Mouse (Mus musculus) MEL (cell line): ENCODE data around the gene Rxra. TPM values are rescaled to one million over a fixed set of nuclear protein-coding genes. Genes with fewer than 3 reads are reported as not detected.

Experiments used
- DNase-seq: peaks from one replicate; pipeline ENCODE4 v3.0.0; 2011; ENCODE audit warnings: low read depth, low spot score
- H3K27ac ChIP-seq: 2 replicates; pipeline ENCODE4 v1.5.1; 2012; ENCODE audit warnings: low read depth, mild to moderate bottlenecking, control low read depth, low read length, moderate library complexity; ENCODE audit not compliant: control insufficient read depth
- H3K27me3 ChIP-seq, 2 experiments: fragments of 150-350 bp in 1 of 2; sonication (generic) in 1 of 2; 2 replicates each; pipeline ENCODE4 v1.6.1; 2012; ENCODE audit warnings: low read length in 2 of 2, mild to moderate bottlenecking in 2 of 2, improper control_type of control experiment in 1 of 2, moderate library complexity in 1 of 2; ENCODE audit not compliant: insufficient read depth in 2 of 2, control insufficient read depth in 1 of 2
- H3K36me3 ChIP-seq, 2 experiments: 2 replicates each; pipeline ENCODE4 v1.6.1; 2012 to 2014; ENCODE audit warnings: low read length in 2 of 2, improper control_type of control experiment in 1 of 2, inconsistent platforms in 1 of 2, mild to moderate bottlenecking in 1 of 2; ENCODE audit not compliant: insufficient read depth in 2 of 2, control insufficient read depth in 1 of 2
- H3K4me1 ChIP-seq, 2 experiments: fragments of 150-350 bp in 1 of 2; sonication (generic) in 1 of 2; 2 replicates each; pipeline ENCODE4 v1.6.1; 2012; ENCODE audit warnings: low read length in 2 of 2, improper control_type of control experiment in 1 of 2, mild to moderate bottlenecking in 1 of 2; ENCODE audit not compliant: insufficient read depth in 2 of 2, control insufficient read depth in 1 of 2
- H3K4me3 ChIP-seq, 2 experiments: fragments of 150-350 bp in 1 of 2; sonication (generic) in 1 of 2; 2 replicates each; pipeline ENCODE4 v1.5.1; 2012; ENCODE audit warnings: low read depth in 2 of 2, low read length in 2 of 2, mild to moderate bottlenecking in 2 of 2, moderate library complexity in 2 of 2, control low read depth in 1 of 2, improper control_type of control experiment in 1 of 2; ENCODE audit not compliant: control insufficient read depth in 1 of 2, insufficient read depth in 1 of 2
- H3K79me2 ChIP-seq: 2 replicates; pipeline ENCODE4 v1.6.1; 2012; ENCODE audit warnings: mild to moderate bottlenecking, low read length, moderate library complexity; ENCODE audit not compliant: control insufficient read depth, poor library complexity, insufficient read depth
- H3K9ac ChIP-seq: 2 replicates; pipeline ENCODE4 v1.6.1; 2012; ENCODE audit warnings: low read depth, mild to moderate bottlenecking, control low read depth, low read length, moderate library complexity; ENCODE audit not compliant: control insufficient read depth, poor library complexity, severe bottlenecking
- H3K9me3 ChIP-seq: fragments of 150-350 bp; sonication (generic); replicated peaks from 2 replicates; pipeline ENCODE4 v1.6.1; 2012; ENCODE audit warnings: mild to moderate bottlenecking, low read length, improper control_type of control experiment, moderate library complexity; ENCODE audit not compliant: insufficient read depth
- BHLHE40 ChIP-seq: IDR thresholded peaks from 2 replicates; pipeline ENCODE4 v1.6.1; 2012; ENCODE audit warnings: low read depth, mild to moderate bottlenecking, inconsistent platforms, low read length, improper control_type of control experiment, borderline replicate concordance
- CHD1 ChIP-seq: IDR thresholded peaks from 2 replicates; pipeline ENCODE4 v1.6.1; 2012; ENCODE audit warnings: low read depth, mild to moderate bottlenecking, inconsistent platforms, low read length, improper control_type of control experiment
- CHD2 ChIP-seq: IDR thresholded peaks from 2 replicates; pipeline ENCODE4 v1.6.1; 2011; ENCODE audit warnings: low read length, improper control_type of control experiment
- ELF1 ChIP-seq: IDR thresholded peaks from 2 replicates; pipeline ENCODE4 v1.6.1; 2014; ENCODE audit warnings: low read depth, mild to moderate bottlenecking, inconsistent platforms, low read length, improper control_type of control experiment, moderate library complexity
- EP300 ChIP-seq, 2 experiments: IDR thresholded peaks; 2 replicates each; pipeline ENCODE4 v1.6.1; 2011; ENCODE audit warnings: improper control_type of control experiment in 2 of 2, low read length in 2 of 2, low read depth in 1 of 2, mild to moderate bottlenecking in 1 of 2
- ETS1 ChIP-seq: IDR thresholded peaks from 2 replicates; pipeline ENCODE4 v1.6.1; 2012; ENCODE audit warnings: low read depth, mild to moderate bottlenecking, inconsistent platforms, low read length, improper control_type of control experiment, moderate library complexity
- GABPA ChIP-seq: IDR thresholded peaks from 2 replicates; pipeline ENCODE4 v1.6.1; 2012; ENCODE audit warnings: low read depth, mild to moderate bottlenecking, inconsistent platforms, low read length, improper control_type of control experiment, moderate library complexity
- HCFC1 ChIP-seq: IDR thresholded peaks from 2 replicates; pipeline ENCODE4 v1.6.1; 2012; ENCODE audit warnings: low read depth, mild to moderate bottlenecking, inconsistent platforms, low read length, improper control_type of control experiment, moderate library complexity
- JUND ChIP-seq: IDR thresholded peaks from 2 replicates; pipeline ENCODE4 v1.6.1; 2011; ENCODE audit warnings: low read depth, mild to moderate bottlenecking, improper control_type of control experiment, low read length
- KAT2A ChIP-seq: conservative IDR thresholded peaks from 2 replicates; pipeline ENCODE4 v1.6.1; 2012; ENCODE audit warnings: low read depth, low read length, improper control_type of control experiment, inconsistent platforms
- MAFK ChIP-seq: IDR thresholded peaks from 2 replicates; pipeline ENCODE4 v1.6.1; 2011; ENCODE audit warnings: low read depth, mild to moderate bottlenecking, low read length, improper control_type of control experiment, borderline replicate concordance
- MAX ChIP-seq: IDR thresholded peaks from 2 replicates; pipeline ENCODE4 v1.6.1; 2011; ENCODE audit warnings: low read length, improper control_type of control experiment
- MAZ ChIP-seq: IDR thresholded peaks from 2 replicates; pipeline ENCODE4 v1.6.1; 2012; ENCODE audit warnings: low read depth, mild to moderate bottlenecking, inconsistent platforms, low read length, improper control_type of control experiment
- MEF2A ChIP-seq: IDR thresholded peaks from 2 replicates; pipeline ENCODE4 v1.6.1; 2014; ENCODE audit warnings: low read depth, mild to moderate bottlenecking, inconsistent platforms, low read length, improper control_type of control experiment; ENCODE audit not compliant: poor library complexity, insufficient replicate concordance, severe bottlenecking; ENCODE audit errors: extremely low read depth
- MYB ChIP-seq: IDR thresholded peaks from 2 replicates; pipeline ENCODE4 v1.6.1; 2011; ENCODE audit warnings: mild to moderate bottlenecking, low read depth, low read length, improper control_type of control experiment
- MYC ChIP-seq: IDR thresholded peaks from 2 replicates; pipeline ENCODE4 v1.6.1; 2011; ENCODE audit warnings: low read depth, mild to moderate bottlenecking, low read length, improper control_type of control experiment, moderate library complexity
- POLR2A ChIP-seq, 2 experiments: IDR thresholded peaks; 2 replicates each; pipeline ENCODE4 v1.6.1; 2011 to 2012; ENCODE audit warnings: low read length in 2 of 2, mild to moderate bottlenecking in 2 of 2, control low read depth in 1 of 2, improper control_type of control experiment in 1 of 2, low read depth in 1 of 2, moderate library complexity in 1 of 2; ENCODE audit not compliant: control insufficient read depth in 1 of 2, insufficient read depth in 1 of 2, poor library complexity in 1 of 2
- POLR2AphosphoS2 ChIP-seq: IDR thresholded peaks from 2 replicates; pipeline ENCODE4 v1.6.1; 2011; ENCODE audit warnings: low read length, improper control_type of control experiment
- POLR2AphosphoS5 ChIP-seq: IDR thresholded peaks from 2 replicates; pipeline ENCODE4 v1.6.1; 2012; ENCODE audit warnings: low read depth, borderline replicate concordance, mild to moderate bottlenecking, inconsistent platforms, low read length, moderate library complexity, mixed read lengths
- SIN3A ChIP-seq: IDR thresholded peaks from 2 replicates; pipeline ENCODE4 v1.6.1; 2012; ENCODE audit warnings: low read length, improper control_type of control experiment, inconsistent platforms
- SMC3 ChIP-seq: IDR thresholded peaks from 2 replicates; pipeline ENCODE4 v1.6.1; 2011; ENCODE audit warnings: low read depth, low read length, improper control_type of control experiment
- TBP ChIP-seq: IDR thresholded peaks from 2 replicates; pipeline ENCODE4 v1.8.0; 2011; ENCODE audit warnings: low read depth, low read length, improper control_type of control experiment
- TCF12 ChIP-seq: IDR thresholded peaks from 2 replicates; pipeline ENCODE4 v1.6.1; 2014; ENCODE audit warnings: low read depth, mild to moderate bottlenecking, inconsistent platforms, low read length, improper control_type of control experiment, moderate library complexity
- UBTF ChIP-seq: IDR thresholded peaks from 2 replicates; pipeline ENCODE4 v1.6.1; 2012; ENCODE audit warnings: low read depth, mild to moderate bottlenecking, inconsistent platforms, low read length, improper control_type of control experiment, moderate library complexity, borderline replicate concordance; ENCODE audit not compliant: insufficient read depth
- USF1 ChIP-seq: IDR thresholded peaks from 2 replicates; pipeline ENCODE4 v1.6.1; 2014; ENCODE audit warnings: low read depth, mild to moderate bottlenecking, inconsistent platforms, low read length, improper control_type of control experiment, moderate library complexity
- USF2 ChIP-seq, 2 experiments: IDR thresholded peaks; 2 replicates each; pipeline ENCODE4 v1.6.1; 2011 to 2012; ENCODE audit warnings: improper control_type of control experiment in 2 of 2, low read length in 2 of 2, borderline replicate concordance in 1 of 2, inconsistent platforms in 1 of 2, low read depth in 1 of 2, mild to moderate bottlenecking in 1 of 2; ENCODE audit not compliant: insufficient read depth in 1 of 2
- ZC3H11A ChIP-seq: IDR thresholded peaks from 2 replicates; pipeline ENCODE4 v1.6.1; 2012; ENCODE audit warnings: low read depth, mild to moderate bottlenecking, inconsistent platforms, low read length, improper control_type of control experiment
- ZNF384 ChIP-seq: IDR thresholded peaks from 2 replicates; pipeline ENCODE4 v1.6.1; 2012; ENCODE audit warnings: low read depth, mild to moderate bottlenecking, inconsistent platforms, low read length, improper control_type of control experiment
- polyA plus RNA-seq, 2 experiments: library from polyadenylated mRNA; stranded (reverse) in 1 of 2; unstranded in 1 of 2; fragments of >175 nt in 1 of 2; fragments of >200 nt in 1 of 2; gene quantifications; 2 replicates each; pipeline versions ENCODE4 v1.2.1 to v1.2.4; 2012; ENCODE audit warnings: low replicate concordance in 2 of 2, low read depth in 1 of 2; ENCODE audit not compliant: insufficient read length in 2 of 2, insufficient read depth in 1 of 2, missing spikeins in 1 of 2
- total RNA-seq: library from RNA; depleted of rRNA; stranded (reverse); fragments of 300-350 nt; gene quantifications from 2 replicates; pipeline ENCODE4 v1.2.3, GENCODE M21; 2012

The Rxra gene
- total and polyA plus RNA-seq, 3 experiments, result 11.7 to 19.6 TPM; not detected in 1

GRCm38 (mm10) chr2:27710871-27711382, 34.7 kb downstream of the Rxra start:
- Histone ChIP-seq H3K79me2 (no peaks in the 10 kb centered on the region), H3K4me3 (no peak overlapping the region), H3K36me3 (peaks cover 0 to 31% of the 10 kb centered on the region in 2 experiments; a peak in 2 of 4 replicates), H3K9me3 (no peaks in the 10 kb centered on the region), H3K9ac (no peak overlapping the region), H3K27me3 (no peaks in the 10 kb centered on the region), H3K27ac (no peak overlapping the region; the same call in 1 of the 2 replicates), H3K4me1 (peaks cover 34 to 43% of the 10 kb centered on the region in 2 experiments)
- TF ChIP-seq TBP, result no peak
- TF ChIP-seq POLR2AphosphoS5, result no peak
- TF ChIP-seq SMC3, result no peak
- no peak for TF ChIP-seq UBTF
- TF ChIP-seq ZC3H11A, result no peak
- TF ChIP-seq MEF2A, result no peak
- TF ChIP-seq HCFC1, result no peak
- no peak for TF ChIP-seq ELF1
- no peak for TF ChIP-seq CHD1
- TF ChIP-seq JUND, result no peak
- TF ChIP-seq USF2 (IDR thresholded peaks at IDR 0.05; ENCODE audit: borderline replicate concordance in 1 of 2, insufficient read depth in 1 of 2, low read depth in 1 of 2, low read length in 2 of 2), result no peak
- no peak for TF ChIP-seq KAT2A
- TF ChIP-seq POLR2AphosphoS2, result no peak
- TF ChIP-seq MAX, result 0 out of 2 replicates have a peak, but pooled peaks have one; percentile 13
- no peak for TF ChIP-seq POLR2A (IDR thresholded peaks at IDR 0.05; ENCODE audit: control insufficient read depth in 1 of 2, insufficient read depth in 1 of 2, low read depth in 1 of 2, low read length in 2 of 2, poor library complexity in 1 of 2)
- TF ChIP-seq GABPA, result no peak
- no peak for TF ChIP-seq BHLHE40
- no peak for TF ChIP-seq MAFK
- TF ChIP-seq TCF12, result 0 out of 2 replicates have a peak, but pooled peaks have one; percentile 3
- TF ChIP-seq ZNF384, result no peak
- TF ChIP-seq SIN3A, result no peak
- TF ChIP-seq USF1, result peak; percentile 61; the same call in 1 of the 2 replicates
- no peak for TF ChIP-seq MYB
- TF ChIP-seq ETS1, result peak; percentile 23; the same call in 1 of the 2 replicates
- TF ChIP-seq EP300 (IDR thresholded peaks at IDR 0.05; ENCODE audit: low read depth in 1 of 2, low read length in 2 of 2), result peak in 1 of 2 experiments; percentile 34; a peak in 1 of 4 replicates
- TF ChIP-seq MYC, result no peak
- TF ChIP-seq MAZ, result no peak
- no peak; the same call in 1 of the 2 replicates for TF ChIP-seq CHD2
- no peak for DNase-seq
